In the genomic region with DNA sequence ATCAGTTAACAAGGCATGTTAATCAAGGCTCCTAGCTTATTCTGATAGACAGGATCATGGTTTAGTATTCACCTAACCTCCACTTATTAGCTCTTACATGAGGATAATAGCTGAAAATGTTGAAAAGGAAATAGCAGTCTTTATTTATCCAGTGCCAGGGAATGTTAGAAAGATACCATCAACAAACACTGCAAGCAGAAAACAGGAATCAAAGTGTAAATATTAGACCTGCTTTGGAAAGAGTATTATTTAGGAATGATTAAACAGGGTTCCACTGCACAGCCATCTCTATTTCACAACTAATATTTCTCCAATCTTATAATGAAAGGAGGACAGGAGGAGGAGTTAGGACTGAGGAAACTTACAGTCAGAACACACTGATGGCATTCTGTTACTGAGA, we compare ENCODE assay signal across 27 mouse cellular contexts.
A peak's percentile ranks its signal among the peaks of the same experiment; 100 is the strongest.
DNase-seq lines count a peak whose midpoint lies in the region; ATAC-seq and TF ChIP-seq lines count a peak whose summit lies in the region.
"Had no signal": no experiment of that assay in that cellular context is flagged by ENCODE, and none has a peak within 500 bp of the region (broad histone marks: within the 10 kb centered on the region; RNA-seq: fewer than 3 reads in every experiment).

No protein-coding gene starts in this region.

- H3K9me3 ChIP-seq in hindbrain, embryonic 10.5 days: no peaks in the 10 kb centered on the region
- no peaks in the 10 kb centered on the region for H3K9me3 ChIP-seq in hindbrain, embryonic 12.5 days (replicated peaks)
- no peaks in the 10 kb centered on the region for H3K9me3 ChIP-seq in midbrain, embryonic 10.5 days (replicated peaks)
- no peaks in the 10 kb centered on the region for H3K9me3 ChIP-seq in midbrain, postnatal 0 days (ENCODE audit: low read length)
- H3K9me3 ChIP-seq in midbrain, embryonic 11.5 days (ENCODE audit: control insufficient read depth, low read length): no peaks in the 10 kb centered on the region
- H3K9me3 ChIP-seq: heart, embryonic 15.5 days; limb, embryonic 10.5 days; liver, embryonic 13.5 days; lung, embryonic 15.5 days; megakaryocyte, embryonic 14.5 days; neural tube, embryonic 12.5 days had no signal

- no peak overlapping the region for H3K4me2 ChIP-seq in hindbrain, embryonic 12.5 days (replicated peaks)
- H3K4me2 ChIP-seq in midbrain, postnatal 0 days (ENCODE audit: low read depth, low read length, poor library complexity, severe bottlenecking): no peak overlapping the region
- H3K4me2 ChIP-seq in midbrain, embryonic 11.5 days: no peak overlapping the region
- H3K4me2 ChIP-seq: heart, embryonic 15.5 days; liver, embryonic 13.5 days; lung, embryonic 15.5 days; neural tube, embryonic 12.5 days had no signal

- TF ChIP-seq CTCF in midbrain, postnatal 0 days (IDR thresholded peaks at IDR 0.05): no peak

- no peak overlapping the region for H3K4me3 ChIP-seq in hindbrain, embryonic 10.5 days
- no peak overlapping the region for H3K4me3 ChIP-seq in hindbrain, embryonic 12.5 days
- H3K4me3 ChIP-seq in midbrain, embryonic 10.5 days: no peak overlapping the region
- no peak overlapping the region for H3K4me3 ChIP-seq in midbrain, postnatal 0 days (ENCODE audit: low read depth, low read length)
- H3K4me3 ChIP-seq in midbrain, embryonic 11.5 days (ENCODE audit: low read depth, low read length): no peak overlapping the region
- H3K4me3 ChIP-seq: heart, embryonic 15.5 days; limb, embryonic 10.5 days; liver, embryonic 13.5 days; lung, embryonic 15.5 days; megakaryocyte, embryonic 14.5 days; neural tube, embryonic 12.5 days had no signal

- no peak for ATAC-seq in hindbrain, embryonic 12.5 days (ENCODE audit: low FRiP score)
- no peak for ATAC-seq in midbrain, postnatal 0 days (ENCODE audit: low FRiP score)
- no peak for ATAC-seq in midbrain, embryonic 11.5 days (ENCODE audit: low FRiP score)
- ATAC-seq: CD4-positive, CD25-positive, alpha-beta regulatory T cell, adult 4 months; hindbrain, postnatal 0 days; intestine, embryonic 16.5 days had no signal

- DNase-seq in hindbrain, embryonic 10.5 days (ENCODE audit: low spot score): no peak
- no peak for DNase-seq in midbrain, embryonic 10.5 days (ENCODE audit: low spot score)
- DNase-seq in midbrain, postnatal 0 days (ENCODE audit: low spot score): no peak
- peak; percentile 79 for DNase-seq in midbrain, embryonic 11.5 days (ENCODE audit: low spot score, missing footprints)
- no peak for DNase-seq in kidney, postnatal 25 days
- DNase-seq in gastrocnemius, postnatal 4 days (ENCODE audit: low spot score in 2 of 2): no peak
- DNase-seq in embryo, embryonic 10.5 days (ENCODE audit: low spot score): no peak
- DNase-seq: cerebellum, adult 8-10 months; cerebellum, postnatal 36 days; gastrocnemius, postnatal 25 days; heart, postnatal 36 days; kidney, postnatal 36 days; layer of hippocampus, adult 9-11 months; liver, embryonic 13.5 days; lung, postnatal 36 days; right cerebral cortex, postnatal 14 days; spleen, adult 18-20 months; thymus, postnatal 14 days had no signal

- no peaks in the 10 kb centered on the region for H3K36me3 ChIP-seq in hindbrain, embryonic 10.5 days
- H3K36me3 ChIP-seq in hindbrain, embryonic 12.5 days: no peaks in the 10 kb centered on the region
- H3K36me3 ChIP-seq in midbrain, embryonic 10.5 days: no peaks in the 10 kb centered on the region
- H3K36me3 ChIP-seq in midbrain, postnatal 0 days (ENCODE audit: insufficient read depth, low read length): no peaks in the 10 kb centered on the region
- H3K36me3 ChIP-seq in midbrain, embryonic 11.5 days (ENCODE audit: control insufficient read depth, insufficient read depth, low read length): no peaks in the 10 kb centered on the region
- H3K36me3 ChIP-seq: heart, embryonic 15.5 days; limb, embryonic 10.5 days; liver, embryonic 13.5 days; lung, embryonic 15.5 days; neural tube, embryonic 12.5 days had no signal

- no peaks in the 10 kb centered on the region for H3K27me3 ChIP-seq in hindbrain, embryonic 10.5 days (ENCODE audit: insufficient read depth, poor library complexity, severe bottlenecking)
- no peaks in the 10 kb centered on the region for H3K27me3 ChIP-seq in hindbrain, embryonic 12.5 days
- H3K27me3 ChIP-seq in midbrain, embryonic 10.5 days (ENCODE audit: low read depth, poor library complexity, severe bottlenecking): peaks cover 32% of the 10 kb centered on the region
- H3K27me3 ChIP-seq in midbrain, postnatal 0 days (ENCODE audit: insufficient read depth, low read length): no peaks in the 10 kb centered on the region
- H3K27me3 ChIP-seq in midbrain, embryonic 11.5 days (ENCODE audit: control insufficient read depth, insufficient read depth, low read length): 0 out of 2 replicates have a peak, but pooled peaks cover 3% of the 10 kb centered on the region
- H3K27me3 ChIP-seq: heart, embryonic 15.5 days; liver, embryonic 13.5 days; lung, embryonic 15.5 days; megakaryocyte, embryonic 14.5 days; neural tube, embryonic 12.5 days had no signal

- no peak overlapping the region for H3K9ac ChIP-seq in hindbrain, embryonic 12.5 days
- H3K9ac ChIP-seq in midbrain, postnatal 0 days (replicated peaks; ENCODE audit: low read length, poor library complexity, severe bottlenecking): no peak overlapping the region
- H3K9ac ChIP-seq in midbrain, embryonic 11.5 days (ENCODE audit: low read length): no peak overlapping the region
- H3K9ac ChIP-seq: heart, embryonic 15.5 days; liver, embryonic 13.5 days; lung, embryonic 15.5 days; neural tube, embryonic 12.5 days had no signal

- H3K27ac ChIP-seq in hindbrain, embryonic 10.5 days: peak overlapping the region; percentile 74
- no peak overlapping the region for H3K27ac ChIP-seq in hindbrain, embryonic 12.5 days
- H3K27ac ChIP-seq in midbrain, embryonic 10.5 days (replicated peaks): peak overlapping the region; percentile 58; the same call in 1 of the 2 replicates
- H3K27ac ChIP-seq in midbrain, postnatal 0 days (ENCODE audit: low read depth, low read length): no peak overlapping the region
- peak overlapping the region; percentile 41 for H3K27ac ChIP-seq in midbrain, embryonic 11.5 days (ENCODE audit: low read depth, low read length)
- H3K27ac ChIP-seq: heart, embryonic 15.5 days; limb, embryonic 10.5 days; lung, embryonic 15.5 days; neural tube, embryonic 12.5 days had no signal

- H3K4me1 ChIP-seq in hindbrain, embryonic 10.5 days (replicated peaks): peaks cover 65% of the 10 kb centered on the region
- H3K4me1 ChIP-seq in hindbrain, embryonic 12.5 days: peaks cover 16% of the 10 kb centered on the region
- H3K4me1 ChIP-seq in midbrain, embryonic 10.5 days: peaks cover 68% of the 10 kb centered on the region
- peaks cover 5% of the 10 kb centered on the region; the same call in 1 of the 2 replicates for H3K4me1 ChIP-seq in midbrain, postnatal 0 days (ENCODE audit: insufficient read depth, low read length)
- H3K4me1 ChIP-seq in midbrain, embryonic 11.5 days (ENCODE audit: control insufficient read depth, insufficient read depth, low read length): peaks cover 30% of the 10 kb centered on the region
- H3K4me1 ChIP-seq: lung, embryonic 15.5 days had no signal

Comparison
In these comparisons a context has a peak if more than half of its experiments do, and no peak if none do; other contexts are left out.
1. H3K27ac ChIP-seq: peak in hindbrain, embryonic 10.5 days (single experiment), midbrain, embryonic 10.5 days (single experiment) and midbrain, embryonic 11.5 days (single experiment); none in hindbrain, embryonic 12.5 days (single experiment) and midbrain, postnatal 0 days (single experiment).